Mouse (Mus musculus) cerebellum, postnatal 10 days (tissue): ENCODE data around the gene Whrn.

Experiments used
- DNase-seq, 2 experiments: peaks; one replicate each; pipeline ENCODE4 v3.0.0; 2021; ENCODE audit warnings: mixed read lengths in 2 of 2

Whrn gene

GRCm38 (mm10) chr4:63443101-63443500 lies 52.7 kb downstream of the Whrn start:
- no peak for DNase-seq

- DNase-seq = peak; percentile 87 to 89
These were observed 54.2 kb downstream of the Whrn start for GRCm38 (mm10) chr4:63441616-63442015.

GRCm38 (mm10) chr4:63440262-63440661 lies 55.5 kb downstream of the Whrn start:
- DNase-seq = peak in 1 of 2 experiments; percentile 34

GRCm38 (mm10) chr4:63437968-63438367 lies 57.8 kb downstream of the Whrn start:
- no peak for DNase-seq

GRCm38 (mm10) chr4:63437119-63437815 lies 58.5 kb downstream of the Whrn start:
- DNase-seq = no peak

- no peak for DNase-seq
These were observed 60.4 kb downstream of the Whrn start for GRCm38 (mm10) chr4:63435402-63435801.

GRCm38 (mm10) chr4:63431098-63431497 lies 64.7 kb downstream of the Whrn start:
- DNase-seq = no peak

GRCm38 (mm10) chr4:63430357-63430756 lies 65.4 kb downstream of the Whrn start:
- DNase-seq = no peak

- DNase-seq = no peak
These were observed 69.5 kb downstream of the Whrn start for GRCm38 (mm10) chr4:63426308-63426707.

- DNase-seq = no peak
These were observed 72.0 kb downstream of the Whrn start for GRCm38 (mm10) chr4:63423811-63424210.

- no peak for DNase-seq
These were observed 72.6 kb downstream of the Whrn start for GRCm38 (mm10) chr4:63423231-63423630.

GRCm38 (mm10) chr4:63420143-63420920 lies 75.5 kb downstream of the Whrn start:
- peak; percentile 64 to 72 for DNase-seq

GRCm38 (mm10) chr4:63418270-63418669 lies 77.5 kb downstream of the Whrn start:
- DNase-seq = no peak

- DNase-seq = peak; percentile 95 to 98
These were observed 78.4 kb downstream of the Whrn start for GRCm38 (mm10) chr4:63417318-63417957.

- no peak for DNase-seq
These were observed 80.8 kb downstream of the Whrn start for GRCm38 (mm10) chr4:63414951-63415350.

- DNase-seq = no peak
These were observed 84.6 kb downstream of the Whrn start for GRCm38 (mm10) chr4:63411222-63411621.

- DNase-seq = peak; percentile 97
These were observed 85.2 kb downstream of the Whrn start for GRCm38 (mm10) chr4:63410583-63410934.

- peak; percentile 63 to 73 for DNase-seq
These were observed 85.7 kb downstream of the Whrn start for GRCm38 (mm10) chr4:63409908-63410582.

- DNase-seq = peak in 1 of 2 experiments; percentile 40
These were observed 86.4 kb downstream of the Whrn start for GRCm38 (mm10) chr4:63409317-63409907.

GRCm38 (mm10) chr4:63408649-63409048 lies 87.1 kb downstream of the Whrn start:
- DNase-seq = peak; percentile 74 to 76

- peak; percentile 84 to 94 for DNase-seq
These were observed 87.5 kb downstream of the Whrn start for GRCm38 (mm10) chr4:63408247-63408646.

- DNase-seq = no peak
These were observed 90.1 kb downstream of the Whrn start for GRCm38 (mm10) chr4:63405683-63406082.

- DNase-seq = no peak
These were observed 90.7 kb downstream of the Whrn start for GRCm38 (mm10) chr4:63405051-63405450.
